36 mouse cellular contexts compared by ENCODE assay signal in genomic region chr5:142332744-142333143, GRCm38 (mm10).
"Had no signal": no experiment of that assay in that cellular context is flagged by ENCODE, and none has a peak within 500 bp of the region (broad histone marks: within the 10 kb centered on the region; RNA-seq: fewer than 3 reads in every experiment).

No protein-coding gene starts in this region.

- H3K4me1 ChIP-seq: heart, embryonic 10.5 days; heart, embryonic 12.5 days; heart, embryonic 13.5 days; heart, embryonic 15.5 days; hindbrain, embryonic 13.5 days; hindbrain, embryonic 15.5 days; intestine, embryonic 15.5 days; kidney, embryonic 15.5 days had no signal

- H3K4me2 ChIP-seq: heart, embryonic 11.5 days; heart, embryonic 12.5 days; heart, embryonic 13.5 days; heart, embryonic 15.5 days; hindbrain, embryonic 12.5 days; hindbrain, embryonic 13.5 days; hindbrain, embryonic 14.5 days; hindbrain, embryonic 15.5 days; intestine, embryonic 15.5 days; kidney, embryonic 15.5 days had no signal

- H3K9me3 ChIP-seq: heart, embryonic 10.5 days; heart, embryonic 12.5 days; heart, embryonic 13.5 days; heart, embryonic 15.5 days; hindbrain, embryonic 10.5 days; hindbrain, embryonic 12.5 days; hindbrain, embryonic 13.5 days; hindbrain, embryonic 15.5 days; intestine, embryonic 15.5 days; kidney, embryonic 15.5 days had no signal

- DNase-seq: heart, postnatal 10 days; heart, postnatal 14 days; heart, postnatal 36 days; heart, postnatal 4 days; kidney, adult 11 months; kidney, adult 18-20 months; kidney, adult 2 months; kidney, adult 8-10 months; kidney, adult 9 months; kidney, postnatal 10 days; kidney, postnatal 14 days; kidney, postnatal 25 days; kidney, postnatal 36 days; kidney, postnatal 4 days; layer of hippocampus, adult 9-11 months; layer of hippocampus, postnatal 36 days had no signal

- H3K27ac ChIP-seq: heart, embryonic 10.5 days; heart, embryonic 13.5 days; heart, embryonic 15.5 days; hindbrain, embryonic 10.5 days; hindbrain, embryonic 12.5 days; hindbrain, embryonic 13.5 days; hindbrain, embryonic 14.5 days; hindbrain, embryonic 15.5 days; hindbrain, postnatal 0 days; intestine, embryonic 15.5 days; kidney, embryonic 15.5 days; kidney, postnatal 0 days; layer of hippocampus, adult 2 months; left cerebral cortex, adult 2 months had no signal

- ATAC-seq: hindbrain, embryonic 16.5 days; hindbrain, postnatal 0 days; inflammation-experienced regulatory T-cells, adult 6 months; intestine, embryonic 15.5 days; intestine, embryonic 16.5 days; intestine, postnatal 0 days had no signal

- H3K9ac ChIP-seq: heart, embryonic 12.5 days; heart, embryonic 13.5 days; heart, embryonic 15.5 days; hindbrain, embryonic 12.5 days; hindbrain, embryonic 13.5 days; hindbrain, embryonic 14.5 days; hindbrain, embryonic 15.5 days; intestine, embryonic 15.5 days; kidney, embryonic 15.5 days had no signal

- H3K4me3 ChIP-seq: heart, embryonic 10.5 days; heart, embryonic 12.5 days; heart, embryonic 13.5 days; heart, embryonic 15.5 days; hindbrain, embryonic 10.5 days; hindbrain, embryonic 12.5 days; hindbrain, embryonic 13.5 days; hindbrain, embryonic 15.5 days; intestine, embryonic 15.5 days; kidney, embryonic 15.5 days; layer of hippocampus, adult 2 months; left cerebral cortex, adult 2 months had no signal

- H3K27me3 ChIP-seq: heart, embryonic 12.5 days; heart, embryonic 15.5 days; hindbrain, embryonic 12.5 days; hindbrain, embryonic 13.5 days; hindbrain, embryonic 15.5 days; intestine, embryonic 15.5 days; kidney, embryonic 15.5 days had no signal

- H3K36me3 ChIP-seq: heart, embryonic 10.5 days; heart, embryonic 12.5 days; heart, embryonic 13.5 days; heart, embryonic 15.5 days; hindbrain, embryonic 10.5 days; hindbrain, embryonic 12.5 days; hindbrain, embryonic 13.5 days; hindbrain, embryonic 15.5 days; intestine, embryonic 15.5 days; kidney, embryonic 15.5 days had no signal
